Mouse (Mus musculus): Measurements from ENCODE around the gene Reps2. TPM values are rescaled to one million over a fixed set of nuclear protein-coding genes. Genes with fewer than 3 reads are reported as not detected.

Reps2 gene
- total RNA-seq (2023): not detected

DNA sequence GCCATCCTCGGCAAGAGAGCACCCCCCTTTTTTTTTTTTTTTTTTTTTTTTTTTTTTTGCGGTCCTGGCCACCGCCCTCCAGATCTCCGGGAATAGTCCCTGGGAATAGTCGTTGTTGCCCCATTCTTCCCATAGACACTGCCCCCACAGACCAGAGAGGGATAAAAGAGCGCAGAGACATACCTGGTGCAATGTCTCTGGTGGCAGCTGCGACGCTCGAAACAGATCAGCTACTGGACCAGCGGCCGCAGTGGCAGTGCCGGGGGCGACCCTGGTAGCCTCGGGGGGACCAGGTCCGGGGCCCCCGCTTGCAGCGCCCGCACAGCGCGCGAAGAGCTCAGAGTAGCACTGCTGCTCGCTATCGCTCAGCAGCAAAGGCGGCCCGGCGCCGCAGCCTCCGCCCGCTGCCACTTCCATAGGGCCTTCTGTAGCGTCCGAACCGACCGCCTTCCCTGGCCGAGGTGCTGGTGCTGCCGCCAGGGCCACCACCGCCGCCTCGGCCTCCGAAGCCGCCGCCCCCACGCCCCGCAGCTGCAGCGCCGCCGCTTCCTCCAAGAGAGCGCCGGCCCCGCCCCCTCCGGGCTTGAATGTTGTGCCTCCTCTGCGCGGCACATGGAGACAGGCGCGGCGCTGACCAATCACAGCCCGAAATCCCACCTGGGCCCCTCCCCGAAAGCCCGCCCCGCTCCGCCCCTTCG lies at the start of gene Reps2:
Reps2 (minus strand) TSS at position 559 of the 698 bp plus-strand sequence.

Other genes with a start within 250 kb of the Reps2 start
- gene Rbbp7, start 116.8 kb upstream of the Reps2 start, total RNA-seq (2023): 116 TPM
- 33.3 TPM for gene Txlng, start 185.8 kb upstream of the Reps2 start, total RNA-seq (2023)
- 19.0 TPM for gene Syap1, start 244.8 kb upstream of the Reps2 start, total RNA-seq (2023)

Measured in CD8-positive naive resting alpha-beta T cell, adult 57 days (primary cell).